Mouse (Mus musculus) urinary bladder, postnatal 4 days (tissue): ENCODE data around the gene Stk25.
A peak's percentile ranks its signal among the peaks of the same experiment; 100 is the strongest.
"Not testable (repeated sequence)": the region's sequence is repeated elsewhere in the genome, so short reads cannot be mapped to it uniquely, and the experiment has no call there.

ENCODE experiments used
- DNase-seq, 2 experiments: peaks; one replicate each; pipeline ENCODE4 v3.0.0; 2021 to 2022; ENCODE audit warnings: low spot score in 2 of 2

Stk25 gene

DNA sequence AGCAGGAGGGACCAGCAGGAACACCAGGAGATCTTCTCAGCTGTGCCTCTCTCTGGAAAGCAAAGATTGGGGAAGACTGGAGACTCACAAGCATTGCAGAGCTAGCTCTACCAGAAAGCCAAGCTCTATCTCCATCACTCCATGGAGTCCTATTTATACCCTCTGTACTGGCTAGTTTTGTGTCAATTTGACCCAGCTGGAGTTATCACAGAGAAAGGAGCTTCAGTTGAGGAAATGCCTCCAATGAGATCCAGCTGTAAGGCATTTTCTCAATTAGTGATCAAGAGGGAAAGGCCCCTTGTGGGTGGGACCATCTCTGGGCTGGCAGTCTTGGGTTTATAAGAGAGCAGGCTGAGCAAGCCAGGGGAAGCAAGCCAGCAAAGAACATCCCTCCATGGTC lies at the start of gene Stk25:
TSS of gene Stk25 (minus strand) at position 101 of the 400 bp plus-strand sequence.
- DNase-seq: not testable (repeated sequence)

DNA sequence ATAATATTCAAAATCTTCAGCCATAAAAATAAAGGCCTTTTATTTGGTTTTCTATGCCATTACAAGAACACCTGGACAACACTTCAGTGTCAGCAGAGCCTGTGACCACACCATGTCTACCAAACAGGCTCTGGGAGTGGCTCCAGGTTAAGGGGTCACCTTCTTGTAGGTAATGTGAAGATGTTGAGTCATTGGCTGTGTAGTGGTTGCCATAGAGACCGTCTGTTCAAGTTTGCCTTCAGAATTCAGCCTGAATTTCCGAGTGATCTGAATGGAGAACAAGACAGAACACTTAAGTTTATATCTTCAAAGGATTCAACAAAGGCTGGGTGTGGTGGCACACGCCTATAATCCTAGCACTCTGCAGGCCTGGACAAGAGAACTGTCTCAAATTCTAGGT lies 46.9 kb upstream of the Stk25 start:
- no peak for DNase-seq

DNA sequence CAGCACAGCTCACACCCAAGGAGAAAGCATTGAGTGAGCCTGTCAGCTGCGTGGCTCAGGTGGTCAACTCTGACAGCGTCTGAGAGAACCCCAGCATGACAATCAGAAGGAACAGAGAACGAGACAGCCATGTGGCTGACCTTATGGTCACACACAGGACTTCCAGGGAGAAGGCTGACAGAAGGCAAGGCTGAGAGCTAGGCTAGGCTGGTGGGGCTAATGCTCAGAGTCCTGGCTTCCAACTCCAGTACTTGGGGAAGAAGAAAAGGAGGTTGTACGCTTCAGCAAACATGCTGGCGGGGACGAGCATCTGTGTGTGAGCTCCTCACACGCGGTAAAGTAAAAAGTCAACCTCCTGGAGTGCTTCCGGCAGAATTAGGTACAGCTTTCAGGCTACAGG lies 45.9 kb upstream of the Stk25 start:
- no peak for DNase-seq

DNA sequence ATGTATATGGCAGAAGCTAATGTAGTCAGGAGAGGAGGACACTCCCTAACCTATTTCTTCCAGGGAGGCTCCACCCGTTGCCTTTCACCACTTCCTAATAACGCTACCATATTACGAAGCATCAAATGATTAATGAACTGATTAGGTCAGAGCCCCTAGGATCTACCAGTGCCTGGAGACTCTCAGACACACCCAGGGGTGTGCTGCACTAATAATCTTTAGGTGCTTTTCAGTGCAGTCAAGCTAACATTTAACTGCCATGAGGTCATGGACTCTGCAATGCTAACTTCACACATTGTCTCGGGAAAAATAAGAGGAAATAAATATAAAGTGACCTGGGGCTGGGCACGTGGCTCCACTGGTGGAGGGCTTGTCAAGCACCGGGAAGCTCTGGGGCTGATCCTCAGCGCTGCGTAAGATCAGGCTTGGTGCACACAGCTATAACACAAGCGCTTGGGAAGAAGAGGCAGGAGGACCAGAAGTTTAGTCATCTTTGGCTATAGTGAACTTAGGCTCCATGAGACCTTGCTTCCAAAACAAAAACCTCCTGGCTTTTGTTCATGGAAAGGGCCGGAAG lies 45.1 kb upstream of the Stk25 start:
- no peak for DNase-seq

DNA sequence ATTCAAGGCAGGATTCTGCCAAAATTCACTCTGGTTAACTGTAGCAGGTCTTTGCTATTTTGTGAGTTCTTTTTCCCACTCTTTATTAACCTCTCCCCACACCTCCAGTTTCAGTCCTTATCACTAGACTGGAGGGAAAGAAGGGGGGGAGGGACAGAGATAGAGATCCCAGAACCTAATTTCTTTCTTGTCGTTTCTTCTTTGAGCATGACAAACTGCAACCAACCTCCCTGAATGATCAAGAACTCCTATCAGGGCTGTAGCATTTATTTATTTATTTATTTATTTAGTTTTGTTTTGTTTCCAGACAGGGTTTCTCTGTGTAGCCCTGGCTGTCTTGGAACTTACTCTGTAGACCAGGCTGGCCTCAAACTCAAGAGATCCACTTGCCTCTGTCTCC lies 43.6 kb upstream of the Stk25 start:
- DNase-seq: no peak

DNA sequence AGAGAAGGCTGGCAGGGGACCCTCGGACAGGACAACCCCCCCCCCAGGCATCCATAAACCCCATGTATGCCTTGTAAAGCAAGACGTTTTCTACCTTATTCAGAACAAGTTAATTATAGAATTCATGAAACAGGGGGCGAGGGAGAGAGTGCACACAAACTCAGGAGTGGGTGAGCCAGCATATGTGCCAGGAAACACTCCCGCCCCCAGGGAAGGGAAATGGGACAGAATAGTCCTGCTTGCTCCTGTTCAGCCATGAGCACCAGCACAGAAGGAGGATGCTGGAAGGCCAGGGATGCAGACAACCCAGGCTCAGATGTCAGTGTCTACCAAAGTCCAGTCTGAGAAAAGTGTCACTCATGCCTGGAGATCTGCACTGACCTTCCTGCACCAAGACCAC lies 40.7 kb upstream of the Stk25 start:
- DNase-seq: no peak

DNA sequence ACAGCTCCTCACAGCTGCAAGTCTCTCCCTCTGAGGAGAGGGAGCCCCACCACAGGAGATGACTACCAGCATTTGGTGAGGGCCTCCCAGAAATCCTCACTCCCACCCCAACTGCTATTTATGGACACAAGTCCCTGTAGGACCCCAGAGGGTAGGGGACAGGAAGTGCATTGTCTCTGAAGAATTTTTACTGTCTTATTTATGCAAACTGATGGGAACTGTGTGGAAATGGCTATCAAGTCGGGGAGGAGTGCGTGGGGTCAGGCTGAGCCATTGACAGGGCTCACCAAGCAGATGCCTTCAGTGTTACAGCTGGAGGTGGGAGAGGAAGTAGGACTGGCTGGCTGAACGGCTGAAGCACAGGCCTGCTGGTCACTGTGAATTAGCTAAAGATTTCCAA lies 38.9 kb upstream of the Stk25 start:
- DNase-seq: no peak

DNA sequence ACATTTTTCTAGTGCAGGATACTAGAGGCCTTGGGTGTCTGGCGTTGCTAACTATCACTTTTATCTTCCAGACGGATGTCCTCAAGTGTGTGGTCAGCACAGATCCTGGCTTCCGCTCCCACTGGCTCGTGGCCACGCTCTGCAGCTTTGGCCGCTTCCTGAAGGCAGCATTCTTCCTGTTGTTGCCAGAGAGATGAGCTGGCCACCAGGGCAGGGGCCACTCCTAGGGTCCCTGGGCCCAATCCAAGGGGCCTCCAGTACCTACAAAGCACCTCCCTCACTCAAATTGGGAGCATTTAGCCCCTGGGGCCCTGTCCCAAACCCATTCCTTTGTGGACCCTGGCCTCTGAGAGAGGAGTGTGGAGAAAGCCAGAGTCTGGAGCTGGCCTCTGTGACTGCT lies 36.5 kb upstream of the Stk25 start:
- DNase-seq: peak; percentile 57 to 69

DNA sequence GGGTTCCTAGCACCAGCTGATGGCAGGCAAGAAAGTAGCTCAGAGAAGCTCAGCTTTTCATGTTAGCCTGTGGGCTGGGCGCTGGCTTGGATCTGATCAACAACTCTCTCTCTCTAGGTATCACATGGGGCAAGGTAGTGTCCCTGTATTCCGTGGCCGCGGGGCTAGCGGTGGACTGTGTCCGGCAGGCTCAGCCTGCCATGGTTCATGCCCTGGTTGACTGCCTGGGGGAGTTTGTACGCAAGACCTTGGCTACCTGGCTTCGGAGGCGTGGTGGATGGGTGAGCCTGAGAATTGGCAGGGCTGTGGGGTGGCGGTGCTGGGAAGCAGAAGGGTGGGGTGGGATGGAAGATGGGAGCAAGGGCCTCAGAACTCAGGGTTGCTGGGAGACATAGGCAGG lies 35.5 kb upstream of the Stk25 start:
- DNase-seq: no peak

DNA sequence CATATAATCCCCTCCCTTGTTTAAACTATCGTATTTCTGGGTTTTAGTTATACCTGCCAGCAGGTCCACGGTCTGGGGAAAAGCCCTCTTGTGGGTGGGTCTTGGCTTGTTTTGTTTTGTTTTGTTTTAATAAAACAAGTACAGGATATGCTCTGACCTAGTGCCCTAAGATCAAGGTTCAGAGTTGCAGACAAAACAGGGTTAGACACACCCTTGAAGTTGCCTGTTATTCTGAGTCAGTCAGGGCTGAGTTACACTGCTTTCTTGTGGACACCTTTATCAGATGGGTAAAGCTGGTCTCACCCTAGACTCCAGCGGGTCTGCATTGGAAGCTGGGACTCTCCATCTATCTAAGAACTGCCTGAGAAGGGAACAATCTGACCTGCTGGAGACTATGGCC lies 35.0 kb upstream of the Stk25 start:
- no peak for DNase-seq

DNA sequence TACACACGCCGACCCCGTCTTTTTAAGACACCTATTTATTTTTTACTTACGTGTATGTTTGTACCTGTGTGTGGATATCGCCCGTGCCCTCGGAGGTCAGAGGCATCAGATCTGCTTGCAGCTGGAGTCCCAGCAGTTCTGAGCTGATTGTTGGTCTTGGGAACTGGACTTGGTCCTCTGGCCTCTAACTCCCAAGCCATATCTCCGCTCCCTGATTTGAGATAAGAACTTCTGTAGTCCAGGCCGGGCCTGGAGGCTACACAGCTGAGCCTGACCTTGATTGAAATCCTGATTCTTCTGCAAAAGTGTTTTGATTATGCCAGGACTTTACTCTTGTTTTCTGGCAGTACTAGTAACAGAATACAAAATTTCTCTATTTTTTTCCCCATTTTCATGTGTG lies 34.3 kb upstream of the Stk25 start:
- no peak for DNase-seq

DNA sequence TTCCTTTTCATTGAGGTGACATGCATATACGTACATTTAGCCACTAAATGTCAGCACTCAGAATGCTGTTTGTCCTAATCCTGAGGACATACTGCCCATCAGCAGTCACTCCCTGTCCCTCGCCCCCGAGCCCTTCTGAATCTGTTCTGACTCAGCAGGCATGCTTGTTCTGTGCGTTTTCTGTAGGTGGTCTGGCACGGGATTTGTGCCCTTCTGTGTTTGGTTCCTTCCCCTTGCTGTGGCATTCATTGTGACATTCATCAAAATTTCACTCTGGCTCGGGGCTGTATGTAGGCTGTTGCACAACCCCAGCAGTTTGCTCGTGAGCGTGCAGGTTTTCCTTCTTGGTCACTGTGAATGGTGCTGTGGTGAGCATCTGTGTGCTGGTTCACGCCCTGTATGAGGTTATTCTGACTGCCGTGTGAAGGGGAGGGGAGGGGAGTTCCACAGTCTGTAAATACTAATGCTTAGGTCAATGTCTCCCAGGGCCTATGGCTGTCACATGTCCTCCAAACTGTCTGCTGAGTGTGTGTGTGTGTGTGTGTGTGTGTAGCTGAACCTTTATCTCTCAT lies 33.4 kb upstream of the Stk25 start:
- no peak for DNase-seq

DNA sequence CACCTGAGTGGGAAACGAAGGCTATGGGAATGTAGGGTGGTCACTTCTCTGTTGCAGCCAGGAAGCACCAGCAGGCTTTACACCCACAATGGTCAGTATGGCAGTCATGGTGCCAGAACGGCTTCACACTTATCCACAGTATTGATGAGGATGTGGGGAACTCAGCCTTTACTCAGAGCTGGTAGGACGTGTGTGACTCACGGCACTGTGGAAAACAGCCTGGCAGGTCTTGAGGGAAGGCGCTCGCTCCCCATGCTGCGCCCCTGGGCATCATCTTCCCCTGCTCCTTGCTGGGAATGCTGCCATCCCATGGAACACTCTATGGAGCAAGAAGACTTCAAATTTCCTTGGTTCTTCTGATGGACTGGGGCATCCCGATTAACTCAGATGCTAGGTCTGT lies 32.6 kb upstream of the Stk25 start:
- no peak for DNase-seq

DNA sequence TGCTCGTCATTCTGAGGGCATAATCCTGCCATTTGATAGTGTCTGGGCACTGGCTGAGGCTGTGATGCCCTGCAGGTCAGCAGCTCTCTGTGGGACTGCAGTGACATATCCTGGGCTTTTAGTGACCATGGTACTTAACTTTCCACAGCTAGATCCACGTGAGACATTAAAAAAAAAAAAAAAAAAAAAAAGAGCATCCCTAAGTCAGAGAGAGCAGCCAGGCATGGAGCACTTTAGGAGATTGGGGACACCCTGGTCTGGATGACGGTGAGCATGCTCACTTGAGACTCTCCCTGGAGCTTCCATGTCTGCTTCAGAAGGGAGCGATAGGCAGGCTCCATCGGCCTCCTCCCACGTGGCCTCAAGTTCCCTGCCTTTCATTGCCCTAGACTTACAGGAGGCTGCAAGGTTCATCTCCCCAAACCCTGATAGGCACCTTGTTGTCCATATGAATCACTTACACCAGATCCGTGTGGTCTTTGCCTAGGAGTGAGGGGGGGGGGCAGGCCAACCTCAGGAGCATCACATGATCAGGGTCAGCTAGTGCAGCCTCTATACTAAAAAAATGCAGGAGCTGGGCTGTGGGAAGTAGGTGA lies 31.5 kb upstream of the Stk25 start:
- DNase-seq: no peak

DNA sequence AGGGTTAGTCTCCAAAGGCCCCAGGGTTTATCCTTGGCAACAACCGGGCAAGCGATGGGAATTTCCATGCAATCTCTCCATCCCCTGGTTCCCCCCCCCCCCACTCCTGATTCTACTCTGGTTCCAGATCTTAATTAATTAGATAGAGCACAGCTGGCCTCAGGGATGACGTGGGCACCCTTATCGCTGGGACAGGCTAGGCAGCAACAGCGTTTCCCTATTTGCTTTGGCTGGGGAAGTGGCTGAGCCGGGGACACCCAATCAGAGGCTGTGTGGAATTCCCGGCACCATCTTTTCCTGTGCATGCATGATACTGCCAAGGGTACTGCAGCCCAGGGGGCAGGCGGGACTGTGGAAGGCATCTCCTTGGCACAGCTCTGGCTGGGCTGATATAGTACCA lies 29.7 kb upstream of the Stk25 start:
- DNase-seq: no peak

DNA sequence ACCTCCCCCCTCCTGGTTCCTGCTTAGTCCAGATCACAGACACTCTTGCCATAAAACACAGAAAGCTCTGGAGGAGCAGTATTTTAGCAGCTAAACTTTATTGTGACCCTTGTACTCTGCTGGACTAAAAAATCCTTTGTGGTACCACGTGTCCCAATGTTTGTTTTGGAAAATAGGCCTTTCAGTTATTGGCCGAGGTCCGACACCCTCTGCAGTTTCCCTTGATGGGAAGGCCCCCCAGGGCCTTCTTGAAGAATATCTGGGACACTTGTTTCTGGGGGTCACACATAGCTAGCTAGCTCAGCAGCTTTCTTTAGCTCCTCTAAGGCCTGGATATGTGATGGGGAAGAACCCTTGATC lies 28.5 kb upstream of the Stk25 start:
- no peak for DNase-seq

DNA sequence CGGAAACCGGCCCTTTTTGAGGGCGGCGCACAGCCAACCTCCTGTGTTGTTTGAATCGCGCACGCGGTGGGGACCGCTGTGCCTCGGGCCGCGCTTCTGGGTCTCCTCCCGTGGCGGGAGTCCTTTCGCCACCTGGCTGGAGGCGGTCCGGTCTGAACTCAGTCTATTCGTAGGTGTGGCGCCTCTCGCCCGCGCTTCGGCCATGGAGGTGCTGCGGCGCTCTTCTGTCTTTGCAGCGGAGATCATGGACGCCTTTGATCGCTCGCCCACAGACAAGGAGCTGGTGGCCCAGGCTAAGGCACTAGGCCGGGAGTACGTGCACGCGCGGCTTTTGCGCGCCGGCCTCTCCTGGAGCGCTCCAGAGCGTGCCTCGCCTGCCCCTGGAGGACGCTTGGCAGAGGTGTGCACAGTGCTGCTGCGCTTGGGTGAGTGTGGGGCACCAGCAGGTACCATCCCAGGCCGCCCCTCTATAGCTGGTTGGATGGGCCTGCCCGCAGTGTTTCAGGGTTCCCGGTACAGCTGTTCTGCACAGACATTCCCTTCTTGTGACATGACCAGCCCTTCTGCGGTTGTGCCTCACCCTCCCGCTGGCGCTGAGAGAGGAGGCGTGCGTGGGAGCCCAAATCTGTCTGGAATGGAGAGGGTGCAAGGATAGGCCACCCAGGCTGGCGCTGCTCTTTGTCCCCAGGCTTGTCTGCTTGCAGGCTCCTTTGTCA lies 27.9 kb upstream of the Stk25 start:
- peak in 1 of 2 experiments; percentile 62 for DNase-seq

DNA sequence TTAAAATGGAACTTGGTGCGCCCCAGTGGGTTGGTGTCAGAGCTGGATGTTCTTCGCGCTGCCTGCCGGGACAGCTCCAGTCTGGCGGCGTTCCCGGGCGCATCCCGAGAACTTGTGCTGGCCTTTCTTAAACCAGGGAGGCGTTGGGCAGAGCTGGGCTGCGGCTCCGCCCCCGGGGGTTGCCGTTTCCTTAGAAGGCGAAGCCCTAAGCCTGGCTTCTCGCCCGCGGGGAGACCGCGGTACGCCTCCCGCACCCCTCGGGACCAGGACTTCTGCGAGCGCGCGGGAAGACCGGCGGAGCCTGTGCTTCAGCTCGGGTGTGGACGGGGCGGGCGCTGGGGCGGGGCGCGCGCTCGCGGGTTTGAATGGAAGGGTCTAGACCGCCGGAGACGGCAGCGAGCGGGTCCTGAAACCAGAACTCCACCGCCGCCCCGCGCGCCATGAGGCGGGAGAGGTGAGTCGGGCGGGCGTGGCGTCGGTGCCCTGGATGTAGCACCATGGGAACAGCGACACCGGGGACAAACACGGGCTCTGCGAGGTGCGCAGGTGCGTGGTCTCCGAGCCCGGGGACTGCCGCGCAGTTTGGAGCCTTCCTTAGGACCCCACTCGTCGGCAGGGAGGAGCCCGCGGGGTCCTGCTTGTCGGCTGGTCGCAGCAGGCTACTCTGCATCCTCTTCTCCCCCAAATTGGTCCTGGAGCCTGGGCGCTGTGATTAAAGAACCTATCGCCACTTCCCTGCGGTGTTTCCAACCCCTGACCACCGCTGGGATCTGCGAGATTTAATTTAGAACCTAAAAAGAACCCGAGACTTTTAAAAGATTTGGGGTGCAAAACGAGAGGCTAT lies 27.2 kb upstream of the Stk25 start, which contains the start of gene Bok:
TSS of gene Bok (plus strand) at position 260 of the 844 bp plus-strand sequence.
- peak; percentile 82 to 86 for DNase-seq

DNA sequence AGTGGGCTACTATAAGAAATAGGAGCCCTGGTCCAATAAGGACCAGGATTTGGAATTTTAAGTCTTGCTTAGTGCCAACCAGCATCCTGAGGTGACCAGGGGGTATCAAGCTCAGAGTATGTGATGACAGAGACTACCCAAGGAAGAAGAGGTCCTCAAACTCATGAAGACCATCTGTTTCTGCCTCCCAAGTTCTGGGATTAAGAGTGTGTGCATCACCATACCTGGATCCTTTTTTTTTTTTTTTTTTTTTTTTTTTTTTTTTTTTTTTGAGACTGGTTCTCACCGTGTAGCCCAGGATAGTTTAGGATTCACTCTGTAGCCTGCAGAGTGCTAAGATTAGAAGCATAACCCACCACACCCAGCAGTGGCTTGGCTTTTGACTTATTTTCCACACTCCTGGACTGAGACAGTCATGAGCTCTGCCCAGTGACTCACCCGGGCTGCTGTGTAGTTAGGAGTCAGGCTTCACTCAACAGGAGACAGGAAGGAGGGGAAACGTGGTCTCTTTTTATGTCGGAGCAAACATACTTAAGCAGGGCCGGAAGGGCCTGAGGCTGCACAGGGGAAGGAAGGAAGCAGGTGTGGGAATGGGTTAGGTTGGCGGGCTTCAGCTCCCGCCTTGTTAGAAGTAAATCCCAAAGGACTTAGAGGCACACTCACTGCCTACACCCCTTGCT lies 21.6 kb upstream of the Stk25 start:
- DNase-seq: no peak

DNA sequence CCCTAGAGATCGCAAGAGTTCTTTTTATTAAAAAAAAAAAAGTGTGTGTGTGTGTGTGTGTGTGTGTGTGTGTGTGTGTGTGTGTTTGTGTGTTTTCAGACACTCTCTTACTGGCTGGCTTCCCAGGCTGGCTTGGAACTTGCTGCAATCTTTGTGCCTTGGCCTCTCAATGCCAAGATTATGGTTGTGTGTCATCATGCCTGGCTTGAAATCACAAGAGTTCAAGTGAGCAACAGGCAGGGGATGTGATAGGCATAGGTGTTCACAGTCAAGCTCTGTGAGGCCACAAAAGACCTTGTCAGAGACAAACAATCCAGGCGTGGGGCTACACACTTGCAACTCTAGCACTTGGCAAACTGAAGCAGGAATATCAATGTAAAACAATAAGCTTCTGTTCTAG lies 19.9 kb upstream of the Stk25 start:
- DNase-seq: no peak

DNA sequence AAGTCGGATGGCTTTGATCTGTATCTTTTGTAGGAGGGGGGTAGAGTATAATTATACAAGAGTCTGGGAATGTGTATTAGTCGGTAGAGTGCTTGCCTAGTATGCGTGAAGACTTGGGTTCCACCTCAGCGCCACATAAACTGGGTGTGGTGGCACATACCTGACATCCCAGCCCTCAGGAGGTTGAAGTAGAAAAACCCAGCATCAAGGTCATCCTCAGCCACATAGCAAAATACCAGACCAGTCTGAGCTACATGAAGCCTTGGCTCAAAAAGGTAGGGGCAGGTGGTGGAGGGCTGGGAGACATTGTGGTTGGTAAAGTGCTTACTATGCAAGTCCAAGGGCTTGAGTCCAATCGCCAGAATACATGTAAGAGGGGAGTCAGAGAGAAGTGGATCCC lies 14.2 kb upstream of the Stk25 start:
- no peak for DNase-seq

DNA sequence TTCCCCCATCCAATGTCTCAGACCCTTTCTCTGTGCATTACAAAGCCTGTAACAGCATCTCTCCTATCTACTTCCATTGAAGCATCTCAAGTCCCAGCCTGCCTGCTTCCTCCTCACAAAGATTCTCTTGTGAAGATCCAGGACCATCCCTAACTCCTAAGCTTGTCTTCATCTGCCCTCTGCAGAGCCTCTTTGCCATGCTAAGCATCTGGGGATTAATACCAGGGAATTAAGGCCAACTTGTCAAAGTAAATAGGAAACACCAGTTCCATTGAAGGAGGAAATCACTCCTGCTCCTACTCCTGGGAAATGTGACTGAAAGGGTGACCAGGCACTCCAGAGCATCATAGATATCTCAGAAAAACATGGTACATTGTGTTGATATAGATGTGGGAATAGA lies 11.5 kb upstream of the Stk25 start:
- no peak for DNase-seq
